Mouse (Mus musculus): ENCODE results near the gene Ryr1. TPM values are rescaled to one million over a fixed set of nuclear protein-coding genes. Genes with fewer than 3 reads are reported as not detected.

Gene Ryr1
- polyA plus RNA-seq, 1 experiment from 2014 or later, result 2.5 TPM

- Histone ChIP-seq H3K4me2 (ENCODE audit: low read depth, severe bottlenecking) (peak overlapping the region; percentile 65), H3K9me3 (ENCODE audit: control insufficient read depth, low read length) (no peaks in the 10 kb centered on the region), H3K9ac (ENCODE audit: low read length) (peak overlapping the region; percentile 18; the same call in 1 of the 2 replicates), H3K36me3 (ENCODE audit: control insufficient read depth, insufficient read depth, low read length) (no peaks in the 10 kb centered on the region), H3K4me1 (ENCODE audit: control insufficient read depth, insufficient read depth, low read length) (peaks cover 28% of the 10 kb centered on the region), H3K27ac (replicated peaks; ENCODE audit: low read depth, low read length) (no peak overlapping the region), H3K4me3 (ENCODE audit: low read depth, low read length) (peak overlapping the region; percentile 89), H3K27me3 (ENCODE audit: control insufficient read depth, insufficient read depth, low read length) (no peaks in the 10 kb centered on the region)
- DNase-seq (ENCODE audit: low spot score), result no peak
- ATAC-seq (ENCODE audit: insufficient number of reproducible peaks, low FRiP score, low TSS enrichment, low read depth), result no peak
- WGBS, result 51% methylated on average over 6 of the region's 6 CpGs
Measured at GRCm38 (mm10) chr7:28959505-28960045, 165.4 kb downstream of the Ryr1 start.

GRCm38 (mm10) chr7:28958770-28959169, 166.2 kb downstream of the Ryr1 start:
- ATAC-seq (ENCODE audit: insufficient number of reproducible peaks, low FRiP score, low TSS enrichment, low read depth) (no peak), DNase-seq (ENCODE audit: low spot score) (no peak)
- Histone ChIP-seq H3K9me3 (ENCODE audit: control insufficient read depth, low read length) (no peaks in the 10 kb centered on the region), H3K4me2 (ENCODE audit: low read depth, severe bottlenecking) (peak overlapping the region; percentile 65; the same call in 1 of the 2 replicates), H3K27me3 (ENCODE audit: control insufficient read depth, insufficient read depth, low read length) (no peaks in the 10 kb centered on the region), H3K9ac (ENCODE audit: low read length) (no peak overlapping the region), H3K36me3 (ENCODE audit: control insufficient read depth, insufficient read depth, low read length) (no peaks in the 10 kb centered on the region), H3K4me1 (ENCODE audit: control insufficient read depth, insufficient read depth, low read length) (peaks cover 33% of the 10 kb centered on the region), H3K27ac (replicated peaks; ENCODE audit: low read depth, low read length) (no peak overlapping the region), H3K4me3 (ENCODE audit: low read depth, low read length) (no peak overlapping the region)
- WGBS, result 45% methylated on average over 1 of the region's 1 CpGs

GRCm38 (mm10) chr7:28957997-28958725, 166.8 kb downstream of the Ryr1 start:
- no peak overlapping the region for H3K27ac ChIP-seq (replicated peaks; ENCODE audit: low read depth, low read length)
- WGBS, result 69% methylated on average over 1 of the region's 1 CpGs
- no peak overlapping the region for H3K4me2 ChIP-seq (ENCODE audit: low read depth, severe bottlenecking)

GRCm38 (mm10) chr7:28957286-28957685, 167.7 kb downstream of the Ryr1 start:
- Histone ChIP-seq H3K27me3 (ENCODE audit: control insufficient read depth, insufficient read depth, low read length) (no peaks in the 10 kb centered on the region), H3K9ac (ENCODE audit: low read length) (no peak overlapping the region), H3K9me3 (ENCODE audit: control insufficient read depth, low read length) (no peaks in the 10 kb centered on the region), H3K4me2 (ENCODE audit: low read depth, severe bottlenecking) (no peak overlapping the region), H3K4me1 (ENCODE audit: control insufficient read depth, insufficient read depth, low read length) (peaks cover 45% of the 10 kb centered on the region), H3K4me3 (ENCODE audit: low read depth, low read length) (no peak overlapping the region), H3K27ac (replicated peaks; ENCODE audit: low read depth, low read length) (no peak overlapping the region), H3K36me3 (ENCODE audit: control insufficient read depth, insufficient read depth, low read length) (no peaks in the 10 kb centered on the region)
- DNase-seq (ENCODE audit: low spot score), result no peak
- ATAC-seq (ENCODE audit: insufficient number of reproducible peaks, low FRiP score, low TSS enrichment, low read depth), result no peak
- 89% methylated on average over 6 of the region's 6 CpGs for WGBS

More at GRCm38 (mm10) chr7:28957997-28958725, 166.8 kb downstream of the Ryr1 start:
- Histone ChIP-seq H3K9me3 (ENCODE audit: control insufficient read depth, low read length) (no peaks in the 10 kb centered on the region), H3K4me3 (ENCODE audit: low read depth, low read length) (no peak overlapping the region), H3K36me3 (ENCODE audit: control insufficient read depth, insufficient read depth, low read length) (no peaks in the 10 kb centered on the region), H3K9ac (ENCODE audit: low read length) (no peak overlapping the region), H3K4me1 (ENCODE audit: control insufficient read depth, insufficient read depth, low read length) (peaks cover 38% of the 10 kb centered on the region), H3K27me3 (ENCODE audit: control insufficient read depth, insufficient read depth, low read length) (no peaks in the 10 kb centered on the region)
- no peak for DNase-seq (ENCODE audit: low spot score)
- no peak for ATAC-seq (ENCODE audit: insufficient number of reproducible peaks, low FRiP score, low TSS enrichment, low read depth)

GRCm38 (mm10) chr7:28956270-28956669, 168.7 kb downstream of the Ryr1 start:
- H3K36me3 ChIP-seq (ENCODE audit: control insufficient read depth, insufficient read depth, low read length), result no peaks in the 10 kb centered on the region
- no peak overlapping the region for H3K9ac ChIP-seq (ENCODE audit: low read length)
- DNase-seq (ENCODE audit: low spot score), result no peak
- no peaks in the 10 kb centered on the region for H3K9me3 ChIP-seq (ENCODE audit: control insufficient read depth, low read length)
- H3K4me1 ChIP-seq (ENCODE audit: control insufficient read depth, insufficient read depth, low read length), result peaks cover 52% of the 10 kb centered on the region
- no peak overlapping the region for H3K27ac ChIP-seq (replicated peaks; ENCODE audit: low read depth, low read length)
- 87% methylated on average over 1 of the region's 1 CpGs for WGBS
- no peak for ATAC-seq (ENCODE audit: insufficient number of reproducible peaks, low FRiP score, low TSS enrichment, low read depth)
- no peak overlapping the region for H3K4me3 ChIP-seq (ENCODE audit: low read depth, low read length)
- H3K4me2 ChIP-seq (ENCODE audit: low read depth, severe bottlenecking), result no peak overlapping the region
- H3K27me3 ChIP-seq (ENCODE audit: control insufficient read depth, insufficient read depth, low read length), result no peaks in the 10 kb centered on the region

GRCm38 (mm10) chr7:28955295-28955897, 169.6 kb downstream of the Ryr1 start:
- no peak for DNase-seq (ENCODE audit: low spot score)
- no peak overlapping the region for H3K27ac ChIP-seq (replicated peaks; ENCODE audit: low read depth, low read length)
- H3K4me3 ChIP-seq (ENCODE audit: low read depth, low read length), result no peak overlapping the region
- H3K9ac ChIP-seq (ENCODE audit: low read length), result no peak overlapping the region
- 84% methylated on average over 5 of the region's 5 CpGs for WGBS
- no peaks in the 10 kb centered on the region for H3K27me3 ChIP-seq (ENCODE audit: control insufficient read depth, insufficient read depth, low read length)
- ATAC-seq (ENCODE audit: insufficient number of reproducible peaks, low FRiP score, low TSS enrichment, low read depth), result no peak
- no peak overlapping the region for H3K4me2 ChIP-seq (ENCODE audit: low read depth, severe bottlenecking)
- H3K4me1 ChIP-seq (ENCODE audit: control insufficient read depth, insufficient read depth, low read length), result peaks cover 52% of the 10 kb centered on the region
- no peaks in the 10 kb centered on the region for H3K36me3 ChIP-seq (ENCODE audit: control insufficient read depth, insufficient read depth, low read length)
- no peaks in the 10 kb centered on the region for H3K9me3 ChIP-seq (ENCODE audit: control insufficient read depth, low read length)

GRCm38 (mm10) chr7:28954773-28955172, 170.2 kb downstream of the Ryr1 start:
- H3K9ac ChIP-seq (ENCODE audit: low read length), result no peak overlapping the region
- ATAC-seq (ENCODE audit: insufficient number of reproducible peaks, low FRiP score, low TSS enrichment, low read depth) (no peak), DNase-seq (ENCODE audit: low spot score) (no peak)
- H3K36me3 ChIP-seq (ENCODE audit: control insufficient read depth, insufficient read depth, low read length), result no peaks in the 10 kb centered on the region
- H3K4me1 ChIP-seq (ENCODE audit: control insufficient read depth, insufficient read depth, low read length), result peaks cover 50% of the 10 kb centered on the region
- no peaks in the 10 kb centered on the region for H3K27me3 ChIP-seq (ENCODE audit: control insufficient read depth, insufficient read depth, low read length)
- H3K4me2 ChIP-seq (ENCODE audit: low read depth, severe bottlenecking), result no peak overlapping the region
- no peaks in the 10 kb centered on the region for H3K9me3 ChIP-seq (ENCODE audit: control insufficient read depth, low read length)
- no peak overlapping the region for H3K4me3 ChIP-seq (ENCODE audit: low read depth, low read length)
- no peak overlapping the region for H3K27ac ChIP-seq (replicated peaks; ENCODE audit: low read depth, low read length)
- WGBS, result 92% methylated on average over 4 of the region's 4 CpGs

- WGBS, result 20% methylated on average over 2 of the region's 2 CpGs
- peak overlapping the region; percentile 27; the same call in 1 of the 2 replicates for H3K4me2 ChIP-seq (ENCODE audit: low read depth, severe bottlenecking)
- H3K9me3 ChIP-seq (ENCODE audit: control insufficient read depth, low read length), result no peaks in the 10 kb centered on the region
- ATAC-seq (ENCODE audit: insufficient number of reproducible peaks, low FRiP score, low TSS enrichment, low read depth), result 0 out of 2 replicates have a peak, but pooled peaks have one; percentile 48
- no peaks in the 10 kb centered on the region for H3K36me3 ChIP-seq (ENCODE audit: control insufficient read depth, insufficient read depth, low read length)
- peaks cover 47% of the 10 kb centered on the region for H3K4me1 ChIP-seq (ENCODE audit: control insufficient read depth, insufficient read depth, low read length)
- H3K4me3 ChIP-seq (ENCODE audit: low read depth, low read length), result no peak overlapping the region
- peak overlapping the region; percentile 81 for H3K27ac ChIP-seq (replicated peaks; ENCODE audit: low read depth, low read length)
- H3K27me3 ChIP-seq (ENCODE audit: control insufficient read depth, insufficient read depth, low read length), result no peaks in the 10 kb centered on the region
- 0 out of 2 replicates have a peak overlapping the region, but pooled peaks have one; percentile 12 for H3K9ac ChIP-seq (ENCODE audit: low read length)
- DNase-seq (ENCODE audit: low spot score), result peak; percentile 43
Measured at GRCm38 (mm10) chr7:28953476-28954376, 171.3 kb downstream of the Ryr1 start.
